Mouse (Mus musculus): Measurements from ENCODE around the gene 3425401B19Rik. TPM values are rescaled to one million over a fixed set of nuclear protein-coding genes. Genes with fewer than 3 reads are reported as not detected.

3425401B19Rik gene
- polyA plus RNA-seq, 1 experiment, result 0.08 TPM

- Histone ChIP-seq H3K4me3 (replicated peaks; ENCODE audit: insufficient read depth, low read depth, low read length) (no peak overlapping the region), H3K4me1 (ENCODE audit: control insufficient read depth, insufficient read depth, low read length) (no peaks in the 10 kb centered on the region), H3K27me3 (ENCODE audit: control insufficient read depth, insufficient read depth, low read length) (no peaks in the 10 kb centered on the region), H3K27ac (ENCODE audit: insufficient read depth, low read length) (no peak overlapping the region)
- DNase-seq, result no peak
- TF ChIP-seq CTCF (IDR thresholded peaks at IDR 0.05; ENCODE audit: borderline replicate concordance, insufficient read depth, low read depth, low read length) (no peak), POLR2A (IDR thresholded peaks at IDR 0.05; ENCODE audit: borderline replicate concordance, insufficient read depth, low read length) (no peak)
- 26% methylated on average over 7 of the region's 7 CpGs for whole genome bisulfite sequencing
These were observed 23.7 kb upstream of the 3425401B19Rik start for GRCm38 (mm10) chr14:32708756-32709155.

- 72% methylated on average over 8 of the region's 8 CpGs for WGBS
- TF ChIP-seq POLR2A (IDR thresholded peaks at IDR 0.05; ENCODE audit: borderline replicate concordance, insufficient read depth, low read length), result no peak
- no peak for TF ChIP-seq CTCF (IDR thresholded peaks at IDR 0.05; ENCODE audit: borderline replicate concordance, insufficient read depth, low read depth, low read length)
- no peaks in the 10 kb centered on the region for H3K27me3 ChIP-seq (ENCODE audit: control insufficient read depth, insufficient read depth, low read length)
These were observed 22.8 kb upstream of the 3425401B19Rik start for GRCm38 (mm10) chr14:32707938-32708337.

GRCm38 (mm10) chr14:32700972-32701371, 15.9 kb upstream of the 3425401B19Rik start:
- TF ChIP-seq CTCF (IDR thresholded peaks at IDR 0.05; ENCODE audit: borderline replicate concordance, insufficient read depth, low read depth, low read length) (no peak), POLR2A (IDR thresholded peaks at IDR 0.05; ENCODE audit: borderline replicate concordance, insufficient read depth, low read length) (no peak)
- no peak overlapping the region for H3K27ac ChIP-seq (ENCODE audit: insufficient read depth, low read length)
- 49% methylated on average over 8 of the region's 8 CpGs for WGBS
- no peak for DNase-seq
- no peaks in the 10 kb centered on the region for H3K27me3 ChIP-seq (ENCODE audit: control insufficient read depth, insufficient read depth, low read length)
- H3K4me1 ChIP-seq (ENCODE audit: control insufficient read depth, insufficient read depth, low read length), result peaks cover 2% of the 10 kb centered on the region; the same call in 1 of the 2 replicates
- H3K4me3 ChIP-seq (replicated peaks; ENCODE audit: insufficient read depth, low read depth, low read length), result no peak overlapping the region

More at GRCm38 (mm10) chr14:32707938-32708337, 22.8 kb upstream of the 3425401B19Rik start:
- Histone ChIP-seq H3K27ac (ENCODE audit: insufficient read depth, low read length) (no peak overlapping the region), H3K4me1 (ENCODE audit: control insufficient read depth, insufficient read depth, low read length) (no peaks in the 10 kb centered on the region), H3K4me3 (replicated peaks; ENCODE audit: insufficient read depth, low read depth, low read length) (no peak overlapping the region)
- DNase-seq, result no peak

GRCm38 (mm10) chr14:32698556-32698955, 13.5 kb upstream of the 3425401B19Rik start:
- TF ChIP-seq CTCF (IDR thresholded peaks at IDR 0.05; ENCODE audit: borderline replicate concordance, insufficient read depth, low read depth, low read length) (no peak), POLR2A (IDR thresholded peaks at IDR 0.05; ENCODE audit: borderline replicate concordance, insufficient read depth, low read length) (no peak)
- H3K27me3 ChIP-seq (ENCODE audit: control insufficient read depth, insufficient read depth, low read length), result no peaks in the 10 kb centered on the region
- no peak overlapping the region for H3K4me3 ChIP-seq (replicated peaks; ENCODE audit: insufficient read depth, low read depth, low read length)
- 98% methylated on average over 3 of the region's 3 CpGs for WGBS
- no peak for DNase-seq
- no peak overlapping the region for H3K27ac ChIP-seq (ENCODE audit: insufficient read depth, low read length)
- H3K4me1 ChIP-seq (ENCODE audit: control insufficient read depth, insufficient read depth, low read length), result peaks cover 2% of the 10 kb centered on the region; the same call in 1 of the 2 replicates

GRCm38 (mm10) chr14:32697774-32698173, 12.7 kb upstream of the 3425401B19Rik start:
- no peak for DNase-seq
- Histone ChIP-seq H3K4me3 (replicated peaks; ENCODE audit: insufficient read depth, low read depth, low read length) (no peak overlapping the region), H3K27me3 (ENCODE audit: control insufficient read depth, insufficient read depth, low read length) (no peaks in the 10 kb centered on the region), H3K4me1 (ENCODE audit: control insufficient read depth, insufficient read depth, low read length) (peaks cover 2% of the 10 kb centered on the region; the same call in 1 of the 2 replicates), H3K27ac (ENCODE audit: insufficient read depth, low read length) (no peak overlapping the region)
- TF ChIP-seq CTCF (IDR thresholded peaks at IDR 0.05; ENCODE audit: borderline replicate concordance, insufficient read depth, low read depth, low read length) (no peak), POLR2A (IDR thresholded peaks at IDR 0.05; ENCODE audit: borderline replicate concordance, insufficient read depth, low read length) (no peak)
- WGBS, result 80% methylated on average over 8 of the region's 8 CpGs

GRCm38 (mm10) chr14:32696344-32696743, 11.3 kb upstream of the 3425401B19Rik start:
- WGBS, result 89% methylated on average over 2 of the region's 2 CpGs
- no peak for DNase-seq
- Histone ChIP-seq H3K4me3 (replicated peaks; ENCODE audit: insufficient read depth, low read depth, low read length) (no peak overlapping the region), H3K27ac (ENCODE audit: insufficient read depth, low read length) (no peak overlapping the region), H3K4me1 (ENCODE audit: control insufficient read depth, insufficient read depth, low read length) (peaks cover 2% of the 10 kb centered on the region; the same call in 1 of the 2 replicates), H3K27me3 (ENCODE audit: control insufficient read depth, insufficient read depth, low read length) (no peaks in the 10 kb centered on the region)
- no peak for TF ChIP-seq POLR2A (IDR thresholded peaks at IDR 0.05; ENCODE audit: borderline replicate concordance, insufficient read depth, low read length)
- TF ChIP-seq CTCF (IDR thresholded peaks at IDR 0.05; ENCODE audit: borderline replicate concordance, insufficient read depth, low read depth, low read length), result no peak

- Histone ChIP-seq H3K27ac (ENCODE audit: insufficient read depth, low read length) (no peak overlapping the region), H3K27me3 (ENCODE audit: control insufficient read depth, insufficient read depth, low read length) (no peaks in the 10 kb centered on the region), H3K4me3 (replicated peaks; ENCODE audit: insufficient read depth, low read depth, low read length) (no peak overlapping the region), H3K4me1 (ENCODE audit: control insufficient read depth, insufficient read depth, low read length) (peaks cover 1% of the 10 kb centered on the region; the same call in 1 of the 2 replicates)
- WGBS, result 90% methylated on average over 2 of the region's 2 CpGs
- no peak for TF ChIP-seq CTCF (IDR thresholded peaks at IDR 0.05; ENCODE audit: borderline replicate concordance, insufficient read depth, low read depth, low read length)
- no peak for TF ChIP-seq POLR2A (IDR thresholded peaks at IDR 0.05; ENCODE audit: borderline replicate concordance, insufficient read depth, low read length)
- no peak for DNase-seq
These were observed 10.8 kb upstream of the 3425401B19Rik start for GRCm38 (mm10) chr14:32695906-32696305.

GRCm38 (mm10) chr14:32684735-32685105, 373 bp downstream of the 3425401B19Rik start:
- Histone ChIP-seq H3K27me3 (ENCODE audit: control insufficient read depth, insufficient read depth, low read length) (no peaks in the 10 kb centered on the region), H3K27ac (ENCODE audit: insufficient read depth, low read length) (no peak overlapping the region), H3K4me3 (replicated peaks; ENCODE audit: insufficient read depth, low read depth, low read length) (no peak overlapping the region), H3K4me1 (ENCODE audit: control insufficient read depth, insufficient read depth, low read length) (peaks cover 4% of the 10 kb centered on the region)
- TF ChIP-seq POLR2A (IDR thresholded peaks at IDR 0.05; ENCODE audit: borderline replicate concordance, insufficient read depth, low read length) (no peak), CTCF (IDR thresholded peaks at IDR 0.05; ENCODE audit: borderline replicate concordance, insufficient read depth, low read depth, low read length) (no peak)
- WGBS, result 95% methylated on average over 19 of the region's 19 CpGs
- no peak for DNase-seq
